Mouse (Mus musculus) liver, adult (tissue): ENCODE measurements around the gene Erp27.

Experiments used
- GATA4 ChIP-seq: IDR thresholded peaks from 2 replicates; pipeline ENCODE4 v1.6.1; 2014; ENCODE audit warnings: mild to moderate bottlenecking, low read length; ENCODE audit not compliant: insufficient replicate concordance

Erp27 gene

GRCm38 (mm10) chr6:136857873-136858260 lies 64.1 kb downstream of the Erp27 start:
- peak; percentile 82 for TF ChIP-seq GATA4
